Mouse (Mus musculus) embryonic facial prominence, embryonic 13.5 days (tissue): ENCODE data around the gene Cbr3. TPM values are rescaled to one million over a fixed set of nuclear protein-coding genes. Genes with fewer than 3 reads are reported as not detected.
"Not testable (repeated sequence)": the region's sequence is repeated elsewhere in the genome, so short reads cannot be mapped to it uniquely, and the experiment has no call there.

Experiments used
- ATAC-seq: fragments of 200-750 bp; cut with Nextera tagmentation; 2 replicates; pipeline ENCODE4 v1.8.0; 2017; ENCODE audit warnings: low read depth; ENCODE audit not compliant: insufficient number of reproducible peaks, insufficient read depth, low FRiP score, low TSS enrichment
- H3K27ac ChIP-seq: fragments of 300-500 bp; sonication (generic); 2 replicates; pipeline ENCODE4 v1.5.1; 2015; ENCODE audit warnings: moderate library complexity, mild to moderate bottlenecking, inconsistent platforms
- H3K27me3 ChIP-seq: fragments of 300-500 bp; sonication (generic); 2 replicates; pipeline ENCODE4 v1.6.1; 2015; ENCODE audit warnings: mild to moderate bottlenecking, inconsistent platforms
- H3K36me3 ChIP-seq: fragments of 300-500 bp; sonication (generic); 2 replicates; pipeline ENCODE4 v1.6.1; 2015; ENCODE audit warnings: mild to moderate bottlenecking, inconsistent platforms
- H3K4me1 ChIP-seq: fragments of 300-500 bp; sonication (generic); 2 replicates; pipeline ENCODE4 v1.6.1; 2015; ENCODE audit warnings: inconsistent platforms
- H3K4me2 ChIP-seq: fragments of 300-500 bp; sonication (generic); 2 replicates; pipeline ENCODE4 v1.6.1; 2015; ENCODE audit warnings: moderate library complexity, mild to moderate bottlenecking, inconsistent platforms
- H3K4me3 ChIP-seq: fragments of 300-500 bp; sonication (generic); 2 replicates; pipeline ENCODE4 v1.5.1; 2015; ENCODE audit warnings: mild to moderate bottlenecking, inconsistent platforms
- H3K9ac ChIP-seq: fragments of 300-500 bp; sonication (generic); 2 replicates; pipeline ENCODE4 v1.6.1; 2015; ENCODE audit warnings: mild to moderate bottlenecking, inconsistent platforms
- H3K9me3 ChIP-seq: fragments of 300-500 bp; sonication (generic); 2 replicates; pipeline ENCODE4 v1.6.1; 2016; ENCODE audit warnings: inconsistent platforms
- WGBS: fragments of 180-500 bp; shearing (Covaris S2); methylation state at CpG from one replicate; pipeline ENCODE4 v1.1.7; 2015; ENCODE audit warnings: mixed read lengths; 5-methylcytosine and 5-hydroxymethylcytosine counted together
- polyA plus RNA-seq: library from polyadenylated mRNA; unstranded; fragments of >200 nt; fragmentation: Nextera tagmentation; extraction: Ambion mirVana; gene quantifications from 2 replicates; pipeline ENCODE4 v1.2.1, GENCODE M21; 2015

Cbr3 gene
- polyA plus RNA-seq, 1 experiment from 2014 or later, result 9.9 TPM

DNA sequence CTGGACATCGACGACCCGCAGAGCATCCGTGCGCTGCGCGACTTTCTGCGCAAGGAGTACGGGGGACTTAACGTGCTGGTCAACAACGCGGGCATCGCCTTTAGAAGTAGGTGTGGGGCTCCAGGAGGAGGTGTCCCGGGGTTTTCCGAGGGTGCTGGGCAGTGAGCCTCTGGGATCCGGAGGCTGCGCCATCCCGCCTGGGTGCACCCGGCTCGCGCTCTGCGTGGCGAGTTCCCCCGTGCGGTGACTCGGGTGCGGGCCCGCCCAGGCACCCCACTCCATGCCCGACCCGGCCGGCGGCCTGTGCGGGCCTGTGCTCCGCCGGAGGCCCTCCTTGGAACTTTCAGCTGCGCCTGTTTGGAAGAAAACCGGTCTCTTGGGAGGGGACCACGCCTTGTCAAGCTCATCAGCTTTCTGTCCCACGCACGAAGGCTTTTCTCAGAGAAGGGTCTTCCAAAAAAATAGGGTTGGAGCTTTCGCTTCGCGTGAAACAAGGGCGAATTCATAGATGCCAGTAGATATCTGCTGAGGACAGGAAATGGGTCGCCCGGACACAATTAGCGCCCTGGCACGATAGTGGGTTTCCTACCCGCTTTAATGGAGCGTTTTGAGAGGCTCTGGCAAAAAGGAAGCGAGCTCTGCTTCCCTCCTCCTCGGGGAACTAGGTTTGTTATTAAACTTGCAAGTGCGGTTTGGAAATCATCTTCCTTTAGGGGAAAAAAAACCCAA is 657 bp downstream of the Cbr3 start:
- H3K27me3 ChIP-seq, result peaks cover 63% of the 10 kb centered on the region
- ATAC-seq, result no peak
- peak overlapping the region; percentile 74 for H3K9ac ChIP-seq
- WGBS, result 1% methylated on average over 53 of the region's 53 CpGs
- H3K9me3 ChIP-seq, result no peaks in the 10 kb centered on the region
- peak overlapping the region; percentile 53 for H3K4me3 ChIP-seq
- peak overlapping the region; percentile 97 for H3K4me2 ChIP-seq
- no peak overlapping the region for H3K27ac ChIP-seq
- H3K36me3 ChIP-seq, result no peaks in the 10 kb centered on the region
- H3K4me1 ChIP-seq, result peaks cover 31% of the 10 kb centered on the region

DNA sequence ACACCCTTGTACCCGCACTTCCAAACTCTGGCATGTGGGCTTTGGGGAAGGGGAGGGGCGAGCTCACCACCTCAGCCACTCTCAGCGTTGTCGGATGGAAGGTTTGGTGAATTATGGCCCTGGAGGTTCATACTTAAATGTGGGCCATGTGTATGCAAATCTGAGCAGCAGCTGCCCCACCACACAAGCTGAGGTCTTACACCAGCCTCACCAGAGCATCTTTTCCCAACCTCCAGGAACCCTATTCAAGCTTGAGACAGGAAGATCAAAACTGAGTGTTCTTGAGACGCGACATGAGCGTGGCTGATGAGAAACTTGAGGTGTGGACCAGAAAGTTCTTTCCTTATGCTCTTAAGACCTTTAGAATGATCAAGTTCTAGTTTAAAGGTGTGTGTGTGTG is 1.4 kb downstream of the Cbr3 start:
- H3K27ac ChIP-seq, result no peak overlapping the region
- WGBS, result 31% methylated on average over 7 of the region's 7 CpGs
- H3K9ac ChIP-seq, result 0 out of 2 replicates have a peak overlapping the region, but pooled peaks have one; percentile 12
- H3K27me3 ChIP-seq, result peaks cover 55% of the 10 kb centered on the region
- H3K4me3 ChIP-seq, result peak overlapping the region; percentile 53
- no peaks in the 10 kb centered on the region for H3K9me3 ChIP-seq
- no peak for ATAC-seq
- H3K4me1 ChIP-seq, result peaks cover 31% of the 10 kb centered on the region
- H3K36me3 ChIP-seq, result no peaks in the 10 kb centered on the region
- H3K4me2 ChIP-seq, result peak overlapping the region; percentile 97

DNA sequence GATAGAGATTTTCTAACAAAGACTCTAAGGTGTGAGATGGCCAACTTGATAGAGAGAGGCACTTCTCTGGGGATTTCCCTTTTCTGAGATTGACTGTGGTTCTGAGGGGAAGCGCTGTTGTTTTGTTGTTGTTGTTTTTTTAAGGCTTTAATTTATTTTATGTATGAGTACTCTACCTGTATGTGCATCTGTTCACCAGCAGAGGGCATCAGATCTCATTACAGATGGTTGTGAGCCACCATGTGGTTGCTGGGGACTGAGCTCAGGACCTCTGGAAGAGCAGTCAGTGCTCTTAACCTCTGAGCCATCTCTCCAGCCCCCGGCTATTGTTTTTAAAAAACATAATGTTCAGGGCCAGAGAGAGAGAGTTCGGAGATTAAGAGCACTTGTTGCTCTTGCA is 2.8 kb downstream of the Cbr3 start:
- not testable (repeated sequence) for ATAC-seq, H3K4me2 ChIP-seq, H3K4me3 ChIP-seq, H3K9me3 ChIP-seq, H3K36me3 ChIP-seq, H3K9ac ChIP-seq, H3K27ac ChIP-seq
- H3K4me1 ChIP-seq, result peaks cover 31% of the 10 kb centered on the region
- WGBS, result 94% methylated on average over 3 of the region's 3 CpGs
- H3K27me3 ChIP-seq, result peaks cover 51% of the 10 kb centered on the region

DNA sequence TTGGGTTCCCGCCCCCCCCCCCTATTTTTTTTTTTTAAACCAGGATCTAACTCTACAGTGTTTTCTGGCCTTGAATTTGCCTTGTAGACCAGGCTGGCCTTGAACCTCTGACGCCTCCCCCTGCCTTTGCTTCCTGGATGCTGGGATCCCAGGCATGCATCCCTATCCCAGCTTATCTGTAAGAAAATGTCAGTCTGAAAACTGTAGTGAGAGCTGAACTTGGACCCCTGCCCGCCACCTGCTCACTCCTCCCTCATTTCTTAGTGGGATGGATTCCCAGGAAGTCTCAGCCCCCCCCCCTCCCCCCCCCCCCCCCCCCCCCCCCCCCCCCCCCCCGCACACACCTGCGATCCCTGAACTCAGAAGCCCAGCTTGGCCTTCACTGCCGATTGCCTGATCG is 3.4 kb downstream of the Cbr3 start:
- Histone ChIP-seq H3K4me1 (peaks cover 31% of the 10 kb centered on the region), H3K9ac (no peak overlapping the region), H3K4me2 (no peak overlapping the region; the same call in 1 of the 2 replicates), H3K9me3 (no peaks in the 10 kb centered on the region), H3K27me3 (peaks cover 45% of the 10 kb centered on the region), H3K27ac (no peak overlapping the region), H3K4me3 (no peak overlapping the region), H3K36me3 (no peaks in the 10 kb centered on the region)
- WGBS, result 81% methylated on average over 5 of the region's 7 CpGs
- no peak for ATAC-seq

GRCm38 (mm10) chr16:93686945-93687344 is 3.9 kb downstream of the Cbr3 start:
- H3K4me2 ChIP-seq, result peak overlapping the region; percentile 34
- no peak overlapping the region for H3K27ac ChIP-seq
- 43% methylated on average over 5 of the region's 5 CpGs for WGBS
- H3K9ac ChIP-seq, result no peak overlapping the region
- no peaks in the 10 kb centered on the region for H3K36me3 ChIP-seq
- peaks cover 40% of the 10 kb centered on the region for H3K27me3 ChIP-seq
- no peak for ATAC-seq
- peaks cover 31% of the 10 kb centered on the region for H3K4me1 ChIP-seq
- H3K9me3 ChIP-seq, result no peaks in the 10 kb centered on the region
- H3K4me3 ChIP-seq, result no peak overlapping the region; the same call in 1 of the 2 replicates

GRCm38 (mm10) chr16:93691206-93691841 is 8.3 kb downstream of the Cbr3 start:
- H3K4me1 ChIP-seq, result peaks cover 16% of the 10 kb centered on the region
- no peak overlapping the region for H3K4me3 ChIP-seq
- H3K27me3 ChIP-seq, result no peaks in the 10 kb centered on the region; the same call in 1 of the 2 replicates
- H3K4me2 ChIP-seq, result no peak overlapping the region
- H3K9ac ChIP-seq, result no peak overlapping the region
- H3K27ac ChIP-seq, result no peak overlapping the region
- H3K36me3 ChIP-seq, result no peaks in the 10 kb centered on the region
- no peaks in the 10 kb centered on the region for H3K9me3 ChIP-seq
- 80% methylated on average over 6 of the region's 6 CpGs for WGBS
- ATAC-seq, result no peak

GRCm38 (mm10) chr16:93692744-93693143 is 9.7 kb downstream of the Cbr3 start:
- Histone ChIP-seq H3K27ac (no peak overlapping the region; the same call in 1 of the 2 replicates), H3K4me2 (no peak overlapping the region), H3K36me3 (no peaks in the 10 kb centered on the region), H3K27me3 (no peaks in the 10 kb centered on the region; the same call in 1 of the 2 replicates), H3K9ac (no peak overlapping the region), H3K4me3 (no peak overlapping the region), H3K9me3 (no peaks in the 10 kb centered on the region), H3K4me1 (peaks cover 14% of the 10 kb centered on the region)
- no peak for ATAC-seq
- WGBS, result 39% methylated on average over 2 of the region's 2 CpGs

GRCm38 (mm10) chr16:93707116-93707515 is 24.1 kb downstream of the Cbr3 start:
- no peaks in the 10 kb centered on the region for H3K36me3 ChIP-seq
- no peaks in the 10 kb centered on the region for H3K9me3 ChIP-seq
- no peaks in the 10 kb centered on the region for H3K4me1 ChIP-seq
- no peak for ATAC-seq
- H3K4me3 ChIP-seq, result no peak overlapping the region
- 88% methylated on average over 7 of the region's 7 CpGs for WGBS
- no peak overlapping the region for H3K9ac ChIP-seq
- H3K4me2 ChIP-seq, result no peak overlapping the region
- peaks cover 11% of the 10 kb centered on the region for H3K27me3 ChIP-seq
- no peak overlapping the region for H3K27ac ChIP-seq

- no peak for ATAC-seq
- no peak overlapping the region for H3K4me2 ChIP-seq
- no peak overlapping the region for H3K4me3 ChIP-seq
- peaks cover 10% of the 10 kb centered on the region for H3K4me1 ChIP-seq
- H3K27me3 ChIP-seq, result peaks cover 29% of the 10 kb centered on the region
- H3K36me3 ChIP-seq, result no peaks in the 10 kb centered on the region
- no peaks in the 10 kb centered on the region for H3K9me3 ChIP-seq
- no peak overlapping the region for H3K27ac ChIP-seq
- 70% methylated on average over 1 of the region's 1 CpGs for WGBS
- H3K9ac ChIP-seq, result no peak overlapping the region
These were observed 26.2 kb downstream of the Cbr3 start for GRCm38 (mm10) chr16:93709217-93709616.

DNA sequence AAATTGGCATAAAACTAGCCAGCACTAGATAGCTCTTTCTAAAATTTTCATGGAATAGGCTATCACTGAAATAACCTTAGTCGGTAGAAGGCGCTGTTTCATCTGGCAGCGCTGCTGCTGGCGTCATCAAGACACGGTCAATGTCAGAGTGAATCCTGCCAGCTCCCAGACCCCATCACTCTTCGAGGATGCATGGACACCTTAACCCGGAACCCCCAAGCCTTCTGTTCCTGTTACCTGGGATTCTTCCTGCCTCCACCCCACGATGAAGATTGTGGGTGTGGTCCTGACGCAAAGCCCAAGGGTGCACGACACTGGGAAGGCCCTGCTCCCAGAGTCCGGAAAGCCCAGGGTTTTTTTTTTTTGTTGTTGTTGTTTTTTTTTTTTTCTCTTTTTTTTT is 27.9 kb downstream of the Cbr3 start:
- Histone ChIP-seq H3K27ac (0 out of 2 replicates have a peak overlapping the region, but pooled peaks have one; percentile 23), H3K9ac (0 out of 2 replicates have a peak overlapping the region, but pooled peaks have one; percentile 16), H3K9me3 (no peaks in the 10 kb centered on the region), H3K27me3 (peaks cover 29% of the 10 kb centered on the region), H3K4me3 (peak overlapping the region; percentile 77), H3K4me1 (peaks cover 15% of the 10 kb centered on the region), H3K4me2 (peak overlapping the region; percentile 94), H3K36me3 (no peaks in the 10 kb centered on the region)
- ATAC-seq, result peak; percentile 12; the same call in 1 of the 2 replicates
- WGBS, result 0% methylated on average over 11 of the region's 11 CpGs

DNA sequence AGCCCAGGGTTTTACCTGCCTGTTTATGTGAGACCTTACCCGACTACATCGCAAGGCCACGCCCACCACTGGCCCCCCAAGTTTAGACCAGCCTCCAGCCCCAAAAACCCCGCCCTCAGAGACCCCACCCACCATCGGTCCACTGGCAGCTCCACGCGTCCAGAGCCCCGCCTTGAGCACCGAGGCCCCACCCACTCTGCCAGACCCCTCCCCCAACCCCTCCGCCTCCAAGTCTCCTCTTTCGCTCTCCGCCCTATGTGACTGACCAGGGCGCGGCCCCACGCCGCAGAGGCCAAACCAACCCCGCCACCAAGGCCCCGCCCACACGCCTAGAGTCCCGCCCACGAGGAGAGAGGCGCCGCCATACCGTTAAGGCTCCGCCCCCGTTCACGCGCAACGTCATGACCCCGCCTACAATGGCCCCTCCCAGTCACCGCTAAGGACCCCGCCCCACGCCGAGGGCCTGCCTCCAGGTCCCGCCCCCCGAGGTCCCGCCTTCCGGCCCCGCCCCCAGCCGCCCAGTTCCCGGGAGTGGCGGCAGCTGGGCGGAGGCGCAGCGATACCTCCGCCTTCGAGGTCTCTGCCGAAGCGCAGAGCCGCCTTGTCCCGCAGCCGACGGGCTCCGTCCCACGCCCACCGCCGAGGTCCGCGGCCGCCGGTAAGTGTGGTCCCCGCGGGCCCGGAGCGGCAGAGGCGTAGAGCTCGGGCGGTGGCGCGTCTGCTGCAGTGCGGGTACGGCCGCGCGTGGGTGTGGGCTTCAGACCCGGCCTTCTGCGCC is 28.6 kb downstream of the Cbr3 start, which contains the start of gene Dop1b:
Dop1b (plus strand) TSS at position 494 of the 778 bp plus-strand sequence.
- Histone ChIP-seq H3K9me3 (no peaks in the 10 kb centered on the region), H3K9ac (peak within 1 kb of the TSS; percentile 86), H3K27me3 (peaks cover 25% of the 10 kb centered on the region), H3K27ac (0 out of 2 replicates have a peak within 1 kb of the TSS, but pooled peaks have one; percentile 23), H3K4me2 (peak within 1 kb of the TSS; percentile 94), H3K36me3 (no peaks in the 10 kb centered on the region), H3K4me1 (peaks cover 15% of the 10 kb centered on the region), H3K4me3 (peak within 1 kb of the TSS; percentile 77)
- ATAC-seq, result peak; percentile 90
- WGBS, result 1% methylated on average over 77 of the region's 77 CpGs
